Mouse (Mus musculus) adipocyte (in vitro differentiated cells): Measurements from ENCODE around the gene Hnrnpl.

Experiments
- DNase-seq: peaks from one replicate; pipeline ENCODE4 v3.0.0-alpha.2; 2016; ENCODE audit warnings: low spot score

The Hnrnpl gene

DNA sequence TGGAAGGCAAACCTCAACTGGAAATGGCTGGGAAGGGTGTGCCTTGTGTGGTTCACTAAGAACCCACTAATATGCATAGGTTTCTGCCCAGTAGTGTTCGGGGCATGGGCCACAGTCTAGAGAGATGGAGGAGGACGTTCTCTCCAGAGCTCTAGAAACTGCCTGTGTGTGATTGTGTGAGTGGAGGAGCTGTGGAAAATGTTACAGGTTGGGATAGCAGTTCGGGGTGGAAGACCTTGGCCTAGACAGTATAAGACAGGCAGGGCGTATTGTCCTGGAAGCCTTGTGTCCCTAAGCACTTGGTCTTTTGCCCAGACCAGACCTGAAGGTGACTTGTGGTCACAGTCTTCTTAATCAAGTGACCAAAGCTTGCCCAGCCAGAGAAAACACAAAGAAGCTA is 4.1 kb downstream of the Hnrnpl start:
- peak; percentile 50 for DNase-seq

DNA sequence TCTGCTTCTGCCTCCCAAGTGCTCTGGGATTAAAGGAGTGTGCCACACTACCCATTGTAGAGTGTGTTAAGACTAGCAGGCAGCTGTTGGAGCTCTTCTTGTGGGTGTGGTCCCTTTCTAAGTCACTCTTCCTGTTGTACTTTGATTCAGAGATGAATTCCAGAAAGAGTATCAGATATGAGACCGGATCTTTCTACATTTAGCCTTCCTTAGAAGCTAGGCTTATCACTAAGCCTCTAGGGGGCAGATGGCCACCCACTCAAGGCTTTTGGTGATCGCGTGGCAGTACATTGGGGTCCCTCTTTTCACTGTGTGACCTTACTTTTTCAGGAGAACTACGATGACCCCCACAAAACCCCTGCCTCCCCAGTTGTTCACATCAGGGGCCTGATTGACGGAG is 4.6 kb downstream of the Hnrnpl start:
- DNase-seq = no peak

DNA sequence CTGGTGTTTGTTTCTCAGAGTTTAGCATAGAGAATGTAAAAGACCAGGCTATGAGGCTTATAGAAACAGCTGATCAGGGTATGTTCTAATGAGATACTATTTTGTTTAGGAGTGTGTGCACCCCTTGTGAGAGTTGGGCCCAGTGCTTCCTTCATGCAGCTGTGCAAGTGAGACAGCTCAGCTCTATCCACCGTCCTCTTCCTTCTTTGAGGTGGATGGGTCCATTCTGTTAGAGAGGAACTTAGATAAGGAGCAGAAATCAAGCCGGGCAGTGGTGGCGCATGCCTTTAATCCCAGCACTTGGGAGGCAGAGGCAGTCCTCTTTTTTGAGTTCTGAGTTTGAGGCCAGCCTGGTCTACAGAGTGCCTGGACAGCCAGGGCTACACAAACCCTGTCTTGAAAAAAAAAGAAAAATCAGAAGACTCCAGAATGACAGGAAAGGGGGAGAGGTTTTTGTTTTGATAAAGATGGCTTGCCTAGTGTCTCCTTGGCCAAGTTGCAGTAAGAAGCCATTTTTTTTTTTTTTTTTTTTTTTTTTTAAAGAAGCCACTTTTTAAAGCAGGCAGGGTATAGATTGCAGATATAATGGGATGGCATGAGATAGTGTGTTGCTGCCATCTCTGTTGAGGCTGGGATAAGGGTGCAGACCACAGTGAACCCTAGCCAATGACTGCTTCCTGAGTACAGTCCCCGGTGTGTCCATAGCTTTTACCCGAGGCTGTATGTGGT is 6.1 kb downstream of the Hnrnpl start:
- no peak for DNase-seq

DNA sequence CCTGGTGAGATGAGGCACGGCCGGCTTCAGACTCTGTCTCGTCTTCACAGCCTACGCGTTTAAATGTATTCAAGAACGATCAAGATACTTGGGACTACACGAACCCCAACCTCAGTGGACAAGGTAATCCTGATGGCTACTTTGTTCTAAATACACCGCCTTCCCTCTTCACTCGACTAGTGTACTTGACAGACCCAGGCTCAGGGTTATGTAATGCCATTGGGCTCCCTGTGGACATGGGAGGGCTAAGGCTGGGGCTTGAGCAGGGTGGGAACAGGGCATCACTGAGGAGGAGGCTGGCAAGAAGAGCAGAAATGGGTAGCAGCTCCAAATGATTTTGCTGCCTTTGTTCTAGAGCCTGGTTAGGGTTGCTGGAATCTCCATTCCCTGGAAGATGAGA is 6.9 kb downstream of the Hnrnpl start:
- no peak for DNase-seq

DNA sequence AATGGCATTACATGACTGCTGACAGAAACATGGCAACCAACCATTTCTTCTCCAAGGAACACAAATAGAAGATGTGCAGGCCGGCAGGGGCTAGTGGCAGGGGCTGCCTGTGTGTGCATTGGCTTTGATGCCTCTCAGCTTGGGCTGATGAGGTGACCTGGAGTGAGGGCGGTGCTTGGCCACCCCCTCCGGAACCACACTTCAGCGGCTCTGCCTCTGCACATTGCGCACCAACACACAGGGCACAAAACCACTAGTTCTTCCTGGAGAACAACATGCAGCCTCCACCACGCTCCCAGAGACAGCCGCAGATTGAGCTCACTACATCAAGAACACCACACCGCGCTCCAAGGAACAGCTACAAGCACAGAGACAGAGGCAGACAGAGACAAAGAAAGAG is 7.9 kb downstream of the Hnrnpl start:
- no peak for DNase-seq

DNA sequence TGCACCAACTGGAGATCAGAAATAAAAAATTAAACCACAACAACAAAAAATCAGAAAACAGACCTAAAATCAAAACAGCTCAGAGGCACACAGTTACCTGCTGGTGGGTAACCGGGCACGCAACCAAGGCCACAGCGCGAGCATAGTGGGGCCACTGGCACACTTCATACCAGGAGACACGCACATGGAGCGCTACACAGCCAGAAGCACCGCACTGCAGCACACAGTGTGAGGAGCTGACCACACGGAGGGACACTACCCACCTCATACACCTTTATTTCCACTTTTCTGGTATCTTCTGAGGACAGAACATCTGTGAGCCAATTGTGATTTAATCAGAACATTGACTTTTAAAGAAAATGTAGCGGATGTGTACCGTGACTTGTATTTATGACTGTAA is 8.6 kb downstream of the Hnrnpl start:
- DNase-seq = no peak

DNA sequence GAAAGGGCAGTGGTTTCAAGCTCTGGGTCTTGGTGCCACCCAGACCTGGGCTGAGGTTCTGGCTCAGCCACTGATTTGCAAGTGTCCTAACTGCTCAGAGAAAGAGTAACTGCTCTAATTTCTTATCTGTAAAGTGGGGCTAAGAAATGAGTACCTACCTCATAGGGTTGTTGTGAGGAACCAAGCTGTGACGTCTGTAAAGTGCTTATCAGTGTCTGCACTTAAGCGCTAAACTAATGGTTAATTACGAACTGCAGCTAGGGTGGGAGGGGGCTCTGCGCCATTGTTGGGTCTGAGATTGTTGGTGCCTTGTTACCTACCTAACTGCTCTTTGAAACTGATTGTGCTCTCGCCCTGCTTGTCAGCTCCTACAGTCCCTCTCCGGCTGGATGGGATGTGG is 9.2 kb downstream of the Hnrnpl start:
- no peak for DNase-seq

DNA sequence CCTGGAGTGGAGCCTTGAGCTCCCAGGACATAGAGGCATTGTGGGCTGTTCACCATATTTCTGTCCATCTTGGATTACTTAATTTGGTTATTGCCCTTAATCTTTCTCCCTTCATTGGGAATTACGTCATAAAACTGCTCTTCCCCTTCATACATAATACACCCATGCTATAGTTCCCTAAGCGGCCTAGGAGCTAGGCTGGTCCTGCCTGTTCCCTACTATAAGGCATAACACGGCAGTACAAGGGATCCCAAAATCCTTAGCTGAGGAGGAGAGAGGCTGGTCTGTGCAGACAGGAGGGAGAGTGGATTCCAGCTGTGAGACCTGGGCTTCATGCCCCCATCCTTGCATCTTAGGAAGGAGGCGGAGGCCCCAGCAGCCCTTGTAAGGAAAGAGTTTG is 9.6 kb downstream of the Hnrnpl start:
- DNase-seq = no peak

DNA sequence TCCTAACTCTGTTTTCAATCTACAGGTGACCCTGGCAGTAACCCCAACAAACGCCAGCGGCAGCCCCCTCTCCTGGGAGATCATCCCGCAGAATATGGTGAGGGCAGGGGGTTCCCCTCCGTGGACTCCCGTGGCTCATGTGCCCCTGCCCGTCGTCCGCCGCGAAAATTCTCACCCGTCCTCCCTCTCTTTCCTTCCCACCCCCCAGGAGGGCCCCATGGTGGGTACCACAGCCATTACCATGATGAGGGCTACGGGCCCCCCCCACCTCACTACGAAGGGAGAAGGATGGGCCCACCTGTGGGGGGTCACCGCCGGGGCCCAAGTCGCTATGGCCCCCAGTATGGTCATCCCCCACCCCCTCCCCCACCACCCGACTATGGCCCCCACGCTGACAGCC is 10.1 kb downstream of the Hnrnpl start:
- DNase-seq = no peak

DNA sequence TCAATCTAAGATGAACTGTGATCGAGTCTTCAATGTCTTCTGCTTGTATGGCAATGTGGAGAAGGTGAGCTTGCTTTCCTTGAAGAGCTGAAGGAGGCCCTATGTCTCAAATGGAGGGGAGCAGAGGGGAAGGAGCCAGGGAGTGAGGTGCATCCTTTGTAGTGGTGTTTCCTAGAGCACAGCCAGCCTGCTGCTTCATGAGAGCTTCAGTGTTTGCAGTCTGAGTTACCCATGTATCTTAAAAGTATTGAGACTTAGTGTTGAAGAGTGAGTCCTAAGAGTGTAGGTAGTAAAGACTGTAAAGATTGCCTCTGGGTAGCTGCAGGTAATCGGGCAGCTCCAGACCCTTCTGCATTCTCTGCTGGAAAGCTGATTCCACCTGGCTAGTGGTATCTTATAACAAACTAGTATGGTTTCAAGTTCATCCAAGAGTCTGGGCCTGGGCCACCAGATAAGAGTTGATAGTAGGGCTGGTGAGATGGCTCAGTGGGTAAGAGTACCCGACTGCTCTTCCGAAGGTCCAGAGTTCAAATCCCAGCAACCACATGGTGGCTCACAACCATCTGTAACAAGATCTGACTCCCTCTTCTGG is 10.6 kb downstream of the Hnrnpl start:
- DNase-seq = no peak

DNA sequence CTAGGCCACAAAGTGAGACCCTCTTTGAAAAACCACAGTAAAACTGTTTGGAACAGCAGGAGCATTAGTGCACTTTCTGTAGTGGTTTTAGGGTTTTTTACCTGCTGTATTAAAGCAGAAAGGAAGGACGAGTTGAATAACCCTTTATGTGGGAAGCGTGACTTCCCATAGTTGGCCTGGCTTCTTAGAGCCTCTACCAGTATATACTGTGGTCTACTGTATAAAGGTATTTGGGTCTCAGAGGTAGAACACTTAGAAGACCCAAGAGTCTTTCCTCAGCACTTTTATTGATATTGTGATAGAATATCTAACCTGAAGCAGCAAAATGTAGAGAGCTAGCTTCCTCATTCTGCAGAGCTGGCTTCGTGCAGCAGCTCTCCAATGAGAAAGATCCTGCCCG is 11.2 kb downstream of the Hnrnpl start:
- DNase-seq = no peak

DNA sequence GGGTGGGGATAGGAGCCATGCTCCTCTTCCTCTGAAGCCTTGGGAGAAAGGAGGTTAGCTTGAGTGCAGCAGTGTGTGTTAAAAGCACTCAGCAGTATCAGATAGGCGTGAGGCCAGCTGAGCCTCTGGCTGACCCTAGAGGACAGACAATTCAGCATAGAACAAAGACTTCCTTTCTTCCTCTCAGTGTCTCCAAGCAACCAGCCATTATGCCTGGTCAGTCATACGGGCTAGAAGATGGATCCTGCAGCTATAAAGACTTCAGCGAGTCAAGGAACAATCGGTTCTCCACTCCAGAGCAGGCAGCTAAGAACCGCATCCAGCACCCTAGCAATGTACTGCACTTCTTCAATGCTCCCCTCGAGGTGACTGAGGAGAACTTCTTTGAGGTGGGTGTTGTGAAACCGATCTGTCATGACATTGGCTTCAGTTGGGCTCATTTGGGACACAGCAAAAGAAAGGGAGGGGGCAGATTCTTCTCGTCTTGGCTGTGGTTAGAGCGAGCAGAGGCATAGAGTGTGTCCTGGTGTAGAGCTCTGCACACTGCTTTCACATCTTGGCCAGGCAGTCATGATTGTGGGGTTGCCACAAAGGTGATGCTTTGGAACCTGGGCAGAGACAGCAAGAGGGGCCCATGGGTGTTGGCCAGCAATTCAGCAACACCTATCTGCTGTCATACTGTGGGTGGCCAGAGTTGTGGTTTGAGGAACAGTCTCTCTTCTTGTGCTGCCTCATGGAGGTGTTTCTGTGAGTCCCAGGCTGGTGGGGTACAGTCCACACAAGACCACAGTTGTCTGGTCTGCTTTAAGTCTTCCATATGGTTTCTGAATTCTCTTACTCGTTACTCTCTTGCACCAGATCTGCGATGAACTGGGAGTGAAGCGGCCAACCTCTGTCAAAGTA is 12.3 kb downstream of the Hnrnpl start:
- DNase-seq = peak; percentile 44

DNA sequence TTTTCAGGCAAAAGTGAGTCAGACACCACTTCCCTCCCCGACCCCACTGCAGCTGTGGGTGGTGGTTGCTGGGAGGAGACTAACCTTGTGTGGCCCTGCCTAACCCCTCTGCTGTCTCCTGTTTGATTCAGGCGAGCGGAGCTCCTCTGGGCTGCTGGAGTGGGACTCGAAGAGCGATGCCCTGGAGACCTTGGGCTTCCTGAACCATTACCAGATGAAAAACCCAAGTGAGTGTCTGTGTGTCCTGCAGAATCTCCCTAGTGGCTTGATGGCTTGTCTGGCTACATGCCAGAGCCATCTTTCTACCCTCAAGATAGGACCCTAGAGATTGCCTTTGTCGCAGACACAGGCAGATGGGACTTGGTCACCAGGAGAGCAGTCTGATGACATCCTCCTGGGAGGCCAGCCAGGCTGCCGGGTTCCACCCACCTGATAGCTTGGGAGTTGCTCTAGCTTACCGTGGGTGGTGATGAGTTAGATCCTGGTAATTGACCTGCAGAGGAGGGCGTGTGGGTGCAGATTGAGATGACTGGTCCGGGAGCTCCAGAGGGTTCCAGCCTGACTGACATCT is 13.0 kb downstream of the Hnrnpl start:
- DNase-seq = peak; percentile 43

DNA sequence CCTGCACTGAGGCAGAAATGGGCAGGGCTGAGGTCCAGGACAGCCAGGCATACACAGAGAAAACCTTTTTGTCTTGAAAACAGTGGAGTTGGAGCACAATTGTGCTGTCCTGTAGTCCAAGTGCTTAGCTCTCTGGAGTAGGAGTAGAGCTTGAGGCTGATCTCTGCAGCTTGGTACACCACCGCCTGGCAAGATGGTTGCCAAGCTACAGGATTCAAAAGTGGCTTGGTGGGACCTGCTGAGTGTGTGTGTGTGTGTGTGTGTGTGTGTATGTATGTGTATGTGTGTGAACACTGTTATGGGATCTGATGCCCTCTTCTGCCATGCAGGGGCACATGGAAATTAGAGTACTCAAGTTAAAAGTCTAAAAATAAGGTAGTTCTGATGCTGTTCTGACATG is 14.2 kb downstream of the Hnrnpl start:
- DNase-seq = no peak

DNA sequence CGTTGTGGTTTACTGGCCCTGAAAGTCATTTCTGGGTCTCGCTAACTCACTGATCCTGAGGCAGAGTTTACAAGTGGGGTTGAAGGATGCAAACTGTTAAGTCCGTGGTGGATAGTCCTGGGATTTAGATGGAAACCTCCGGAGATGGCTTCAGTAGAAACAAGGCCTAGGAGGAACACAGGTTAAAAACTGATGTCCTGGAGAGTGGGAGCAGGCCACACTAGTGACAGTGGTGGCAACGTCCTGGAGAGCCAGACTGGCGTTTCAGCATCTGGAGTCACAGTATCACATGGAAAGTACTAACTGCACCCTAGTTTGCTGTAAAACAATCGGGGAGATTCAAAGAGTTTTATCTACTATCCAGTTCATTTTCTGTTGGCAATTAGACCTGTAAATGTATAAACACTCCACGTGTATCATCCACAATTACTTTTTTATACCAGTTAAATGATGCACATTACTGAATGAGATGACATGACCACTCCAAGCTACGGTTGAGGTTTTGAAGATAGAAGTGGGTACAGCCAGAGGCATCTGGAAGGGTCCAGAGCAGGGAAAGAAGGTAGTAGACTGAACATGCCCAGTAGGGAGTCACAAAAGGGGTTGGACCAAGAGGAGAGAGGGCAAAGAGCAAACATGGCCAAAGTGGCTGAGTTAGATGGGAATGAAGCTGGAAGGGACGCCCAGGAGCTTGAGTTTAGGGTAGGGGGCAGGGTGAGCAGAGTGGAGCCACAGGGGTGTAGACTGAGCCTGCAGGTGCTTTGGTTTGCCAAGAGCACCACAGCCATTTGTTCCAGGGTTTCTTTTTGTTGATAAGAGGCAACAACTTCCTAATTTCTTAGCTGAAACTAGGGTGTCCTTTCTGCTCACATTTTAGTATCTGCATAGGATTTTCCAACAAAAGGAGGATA is 14.9 kb downstream of the Hnrnpl start:
- DNase-seq = peak; percentile 41

DNA sequence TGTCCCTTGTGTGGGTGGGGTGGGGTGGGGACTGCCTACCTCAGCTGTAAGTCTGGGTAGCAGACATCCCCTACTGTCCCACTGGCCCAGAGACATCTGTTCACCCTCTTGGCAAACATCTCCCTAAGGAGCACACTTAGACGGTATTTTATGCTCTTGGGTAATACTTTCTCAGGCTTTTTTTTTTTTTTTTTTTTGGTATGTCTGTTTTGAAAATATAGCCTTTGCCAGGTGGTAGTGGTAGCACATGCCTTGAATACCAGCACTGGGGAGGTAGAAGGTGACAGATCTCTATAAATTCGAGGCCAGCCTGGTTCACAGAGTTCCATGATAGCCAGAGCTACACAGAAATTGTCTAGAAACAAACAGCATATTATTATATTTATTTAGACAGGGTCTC is 15.6 kb downstream of the Hnrnpl start:
- DNase-seq = no peak

DNA sequence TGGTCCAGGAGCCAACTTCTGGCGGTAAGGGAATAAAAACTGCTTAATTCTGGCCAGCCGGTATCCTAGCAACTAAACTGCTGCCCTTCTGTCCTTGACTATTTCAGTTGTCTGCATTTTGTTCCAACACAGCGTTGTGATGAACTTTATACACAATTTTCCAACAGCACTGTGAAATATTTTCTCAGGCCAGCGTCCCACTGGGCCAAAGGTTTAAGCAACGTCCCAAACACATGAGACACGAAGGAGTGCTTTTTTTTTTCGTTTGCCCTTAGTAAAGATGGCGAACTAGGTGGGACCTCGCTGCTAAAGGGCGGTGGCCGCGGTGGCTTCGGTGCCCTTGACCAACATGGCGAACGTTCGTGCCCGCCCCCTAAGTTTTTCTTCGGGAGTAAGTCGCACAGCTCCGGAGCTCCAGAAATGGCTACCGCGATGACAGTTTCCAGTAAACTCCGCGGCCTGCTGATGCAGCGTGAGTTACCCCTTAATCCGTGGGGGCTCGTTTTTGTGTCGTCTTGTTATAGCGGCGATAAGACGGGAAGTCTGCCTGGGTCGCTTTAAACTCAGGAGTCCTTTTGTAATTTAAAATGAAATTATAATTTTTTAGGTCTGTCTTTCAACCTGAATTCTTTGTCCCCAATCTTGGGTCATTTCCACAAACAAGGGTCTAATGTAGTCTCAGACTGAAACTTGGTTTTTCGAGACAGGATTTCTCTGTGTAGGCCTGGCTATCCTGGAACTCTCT is 16.8 kb downstream of the Hnrnpl start, which contains the start of gene Ech1:
Gene Ech1 (plus strand): TSS at position 277 of the 745 bp plus-strand sequence.
- peak; percentile 99 for DNase-seq

DNA sequence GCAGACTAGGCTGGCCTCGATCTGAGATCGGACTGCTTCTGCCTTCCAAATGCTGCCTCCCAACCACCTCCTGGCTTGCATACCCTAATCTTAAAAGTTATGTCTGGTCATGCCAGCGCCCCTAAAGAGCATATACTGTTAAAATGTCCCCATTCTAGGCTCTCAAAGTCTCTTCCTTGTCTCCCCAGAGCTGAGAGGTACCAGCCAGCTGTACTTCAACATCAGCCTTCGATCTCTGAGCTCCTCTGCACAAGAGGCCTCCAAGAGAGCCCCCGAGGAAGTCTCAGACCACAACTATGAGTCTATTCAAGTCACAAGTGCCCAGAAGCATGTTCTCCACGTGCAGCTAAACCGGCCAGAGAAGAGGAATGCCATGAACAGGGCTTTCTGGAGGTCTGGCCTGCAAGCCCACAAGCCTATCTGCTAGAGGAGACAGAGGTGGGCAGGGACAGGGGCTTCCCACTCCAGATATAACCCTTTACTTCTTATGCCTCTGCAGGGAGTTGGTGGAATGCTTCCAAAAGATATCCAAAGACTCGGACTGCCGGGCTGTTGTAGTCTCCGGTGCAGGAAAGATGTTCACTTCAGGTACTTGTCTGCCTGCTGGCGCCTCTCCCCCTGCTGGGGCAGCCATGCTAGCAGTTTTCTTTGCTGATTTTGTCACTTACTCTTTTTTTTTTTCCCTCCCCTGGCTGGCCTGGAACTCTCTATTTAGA is 17.5 kb downstream of the Hnrnpl start:
- DNase-seq = peak; percentile 56

DNA sequence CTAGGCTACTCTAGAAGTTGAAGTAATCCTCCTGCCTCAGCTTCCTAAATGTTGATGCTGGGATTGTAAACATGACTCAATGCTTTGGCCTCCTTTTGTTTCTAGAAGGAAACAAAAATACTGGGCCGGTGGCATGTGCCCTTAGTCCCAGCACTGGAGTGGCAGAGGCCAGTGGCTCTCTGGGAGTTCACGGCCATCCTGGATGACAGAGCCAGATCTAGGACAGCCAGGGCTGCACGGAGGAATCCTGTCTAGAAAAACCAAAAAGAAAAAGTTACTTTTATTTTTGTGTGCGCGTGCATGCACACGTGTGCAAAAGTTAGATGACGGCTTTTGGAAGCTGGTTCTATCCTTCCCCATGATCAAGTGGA is 18.0 kb downstream of the Hnrnpl start:
- no peak for DNase-seq

DNA sequence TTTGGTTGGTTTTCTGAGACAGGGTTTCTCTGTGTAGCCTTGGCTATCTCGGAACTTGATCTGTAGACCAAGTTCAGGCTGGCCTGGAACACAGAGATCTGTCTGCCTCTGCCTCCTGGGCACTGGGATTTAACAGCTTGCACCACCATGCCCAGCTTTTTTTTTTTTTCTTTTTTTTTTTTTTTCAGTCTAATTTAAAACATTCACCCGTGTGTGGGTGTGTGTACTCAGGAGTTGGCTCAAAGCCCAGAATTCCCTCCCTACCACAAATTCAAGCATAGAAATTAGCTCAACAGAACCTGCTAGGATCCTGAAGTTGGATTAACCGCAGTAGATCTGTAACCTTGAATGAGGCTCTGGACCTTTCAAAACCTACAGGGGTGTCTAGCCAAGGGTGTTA is 19.0 kb downstream of the Hnrnpl start:
- peak; percentile 69 for DNase-seq
